In the genomic region with DNA sequence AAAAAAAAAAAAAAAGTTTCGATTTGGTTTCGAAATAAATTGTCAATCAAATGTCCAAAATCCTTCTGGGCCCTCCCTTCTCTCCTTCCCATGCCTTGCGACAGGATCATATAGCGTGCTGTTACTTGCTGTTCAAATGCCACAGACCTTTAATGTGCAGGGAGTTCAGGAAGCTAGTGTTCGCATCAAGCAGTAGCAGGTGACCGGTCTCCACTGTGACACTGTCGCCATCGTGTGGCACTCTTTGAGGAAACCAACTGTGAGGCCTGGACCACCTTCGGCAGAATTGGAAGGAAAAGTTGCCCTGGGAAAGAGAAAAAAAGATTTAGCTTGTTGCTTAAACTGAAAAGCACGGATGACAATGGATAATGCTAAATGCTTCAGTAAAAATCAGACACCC, we compare ENCODE assay signal across 8 mouse cellular contexts.
DNase-seq lines count a peak whose midpoint lies in the region; ATAC-seq lines count a peak whose summit lies in the region.

No protein-coding gene starts in this region.

- H3K9ac ChIP-seq in hindbrain, embryonic 13.5 days = no peak overlapping the region
- no peak overlapping the region for H3K9ac ChIP-seq in limb, embryonic 11.5 days (ENCODE audit: low read length)

- no peak overlapping the region for H3K4me2 ChIP-seq in hindbrain, embryonic 13.5 days
- H3K4me2 ChIP-seq in limb, embryonic 11.5 days (ENCODE audit: low read depth, severe bottlenecking) = no peak overlapping the region

- H3K4me3 ChIP-seq in hindbrain, embryonic 13.5 days = no peak overlapping the region
- no peak overlapping the region for H3K4me3 ChIP-seq in limb, embryonic 11.5 days (ENCODE audit: low read depth, low read length)

- 0 out of 2 replicates have a peak, but pooled peaks cover 4% of the 10 kb centered on the region for H3K27me3 ChIP-seq in hindbrain, embryonic 13.5 days
- no peaks in the 10 kb centered on the region for H3K27me3 ChIP-seq in limb, embryonic 11.5 days (ENCODE audit: control insufficient read depth, insufficient read depth, low read length)

- peak; percentile 80; the same call in 1 of the 2 replicates for ATAC-seq in hindbrain, embryonic 13.5 days (ENCODE audit: low FRiP score)
- no peak for ATAC-seq in limb, embryonic 11.5 days (ENCODE audit: insufficient number of reproducible peaks, low FRiP score, low TSS enrichment, low read depth)
- ATAC-seq in inflammation-experienced regulatory T-cells, adult 6 months = no peak

- no peaks in the 10 kb centered on the region for H3K36me3 ChIP-seq in hindbrain, embryonic 13.5 days
- no peaks in the 10 kb centered on the region for H3K36me3 ChIP-seq in limb, embryonic 11.5 days (ENCODE audit: control insufficient read depth, insufficient read depth, low read length)

- no peak overlapping the region for H3K27ac ChIP-seq in hindbrain, embryonic 13.5 days
- no peak overlapping the region for H3K27ac ChIP-seq in limb, embryonic 11.5 days (replicated peaks; ENCODE audit: low read depth, low read length)

- WGBS in hindbrain, embryonic 13.5 days = 23% methylated on average over 10 of the region's 10 CpGs
- WGBS in limb, embryonic 11.5 days = 26% methylated on average over 10 of the region's 10 CpGs

- DNase-seq in adrenal gland, postnatal 14 days = peak; percentile 22
- DNase-seq in adrenal gland, adult 2 months = no peak
- DNase-seq in urinary bladder, postnatal 36 days (ENCODE audit: low spot score in 2 of 2) = peak; percentile 3 to 13
- no peak for DNase-seq in urinary bladder, postnatal 25 days (ENCODE audit: low spot score)
- peak; percentile 67 for DNase-seq in limb, embryonic 11.5 days (ENCODE audit: low spot score)
- DNase-seq in retina, embryonic 14.5 days (ENCODE audit: low spot score) = peak; percentile 79

- H3K4me1 ChIP-seq in hindbrain, embryonic 13.5 days (replicated peaks) = no peaks in the 10 kb centered on the region
- no peaks in the 10 kb centered on the region for H3K4me1 ChIP-seq in limb, embryonic 11.5 days (ENCODE audit: control insufficient read depth, insufficient read depth, low read length)

- no peaks in the 10 kb centered on the region for H3K9me3 ChIP-seq in hindbrain, embryonic 13.5 days
- H3K9me3 ChIP-seq in limb, embryonic 11.5 days (ENCODE audit: control insufficient read depth, low read length) = no peaks in the 10 kb centered on the region

Comparison
In these comparisons a context has a peak if more than half of its experiments do, and no peak if none do; other contexts are left out.
1. DNase-seq: peak in adrenal gland, postnatal 14 days (single experiment), urinary bladder, postnatal 36 days (2 of 2), limb, embryonic 11.5 days (single experiment) and retina, embryonic 14.5 days (single experiment); none in adrenal gland, adult 2 months (single experiment) and urinary bladder, postnatal 25 days (single experiment).